Mouse (Mus musculus) olfactory bulb, adult 2 months (tissue): ENCODE results near the gene Olfr470. TPM values are rescaled to one million over a fixed set of nuclear protein-coding genes. Genes with fewer than 3 reads are reported as not detected.
"Not testable (repeated sequence)": the region's sequence is repeated elsewhere in the genome, so short reads cannot be mapped to it uniquely, and the experiment has no call there.

Source experiments
- H3K27ac ChIP-seq: fragments of 200-500 bp; 2 replicates; pipeline ENCODE4 v1.5.1; 2012; ENCODE audit warnings: low read depth, low read length; ENCODE audit not compliant: insufficient read depth
- H3K4me1 ChIP-seq: fragments of 200-500 bp; 2 replicates; pipeline ENCODE4 v1.6.1; 2012; ENCODE audit warnings: low read length; ENCODE audit not compliant: control insufficient read depth, insufficient read depth
- H3K4me3 ChIP-seq: fragments of 200-500 bp; 2 replicates; pipeline ENCODE4 v1.5.1; 2012; ENCODE audit warnings: mild to moderate bottlenecking, low read depth, low read length, moderate library complexity; ENCODE audit not compliant: insufficient read depth
- CTCF ChIP-seq: fragments of 200-500 bp; IDR thresholded peaks from 2 replicates; pipeline ENCODE4 v1.5.1; 2012; ENCODE audit warnings: low read depth, mild to moderate bottlenecking, low read length, moderate library complexity; ENCODE audit not compliant: insufficient read depth
- POLR2A ChIP-seq: fragments of 200-500 bp; IDR thresholded peaks from 2 replicates; pipeline ENCODE4 v1.6.1; 2012; ENCODE audit warnings: mild to moderate bottlenecking, low read depth, low read length, moderate library complexity; ENCODE audit not compliant: insufficient read depth
- WGBS: fragments of 180-500 bp; shearing (Covaris S2); methylation state at CpG from one replicate; pipeline ENCODE4 v1.1.7; 2018; 5-methylcytosine and 5-hydroxymethylcytosine counted together
- polyA plus RNA-seq: library from polyadenylated mRNA; stranded (reverse); fragments of >200 nt; gene quantifications from 2 replicates; pipeline ENCODE4 v1.2.4, GENCODE M21; 2012; ENCODE audit warnings: low replicate concordance; ENCODE audit not compliant: missing spikeins, insufficient read depth, insufficient read length

Gene Olfr470
- polyA plus RNA-seq, result not detected in 2 replicates

DNA sequence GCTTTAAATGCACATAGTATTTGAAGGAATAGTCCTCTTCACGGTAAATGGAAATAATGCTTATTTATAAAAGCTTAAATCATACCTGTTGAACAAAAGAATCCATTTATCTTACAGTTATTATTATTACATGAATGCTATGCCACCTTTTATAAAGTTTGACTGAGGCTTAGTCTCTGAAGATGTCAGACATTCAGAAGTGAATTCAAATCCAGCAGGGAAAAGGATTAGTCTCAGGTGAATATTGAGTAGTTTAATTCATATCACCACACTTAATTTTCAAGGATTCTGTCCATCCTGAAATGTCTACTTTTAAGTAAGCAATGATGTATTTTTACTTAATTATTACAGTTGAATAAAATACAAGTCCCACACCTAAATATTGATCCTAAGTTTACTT, at the start of gene Olfr470:
Olfr470 (minus strand) TSS at position 101 of the 400 bp plus-strand sequence.
- H3K4me1 ChIP-seq, H3K4me3 ChIP-seq, H3K27ac ChIP-seq: not testable (repeated sequence)
- 86% methylated on average over 1 of the region's 1 CpGs for WGBS

DNA sequence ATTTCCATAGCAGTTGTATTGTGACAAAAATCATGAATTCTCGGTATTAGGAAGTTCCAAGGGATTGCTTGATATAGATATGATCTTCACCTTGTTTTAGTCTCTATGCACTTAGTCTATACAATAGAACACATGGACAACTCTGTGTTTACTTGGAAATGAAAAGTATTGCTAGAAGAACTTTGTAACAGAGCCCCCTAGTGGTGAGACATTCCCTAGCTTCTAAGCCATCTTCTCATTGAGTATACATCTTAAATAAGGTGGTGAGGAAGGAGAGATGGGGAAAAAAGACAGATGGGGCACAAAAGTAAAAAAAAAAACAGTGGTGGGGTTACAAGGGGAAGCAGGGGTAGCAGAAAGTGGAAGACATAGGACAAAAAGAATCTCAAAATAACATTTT, 5.6 kb downstream of the Olfr470 start:
- H3K4me1 ChIP-seq, result no peaks in the 10 kb centered on the region
- H3K27ac ChIP-seq, result no peak overlapping the region
- TF ChIP-seq POLR2A, result no peak
- no peak for TF ChIP-seq CTCF
- WGBS, result 86% methylated on average over 1 of the region's 1 CpGs
- no peak overlapping the region for H3K4me3 ChIP-seq

GRCm38 (mm10) chr7:107825441-107825840, 21.8 kb downstream of the Olfr470 start, which contains the start of gene Olfr469:
TSS of gene Olfr469 (minus strand) at chr7:107825541.
- not testable (repeated sequence) for H3K4me1 ChIP-seq, H3K4me3 ChIP-seq, H3K27ac ChIP-seq

- not testable (repeated sequence) for H3K4me1 ChIP-seq, H3K4me3 ChIP-seq, H3K27ac ChIP-seq
- 62% methylated on average over 2 of the region's 2 CpGs for WGBS
These were observed 23.4 kb downstream of the Olfr470 start for GRCm38 (mm10) chr7:107823867-107824266.

DNA sequence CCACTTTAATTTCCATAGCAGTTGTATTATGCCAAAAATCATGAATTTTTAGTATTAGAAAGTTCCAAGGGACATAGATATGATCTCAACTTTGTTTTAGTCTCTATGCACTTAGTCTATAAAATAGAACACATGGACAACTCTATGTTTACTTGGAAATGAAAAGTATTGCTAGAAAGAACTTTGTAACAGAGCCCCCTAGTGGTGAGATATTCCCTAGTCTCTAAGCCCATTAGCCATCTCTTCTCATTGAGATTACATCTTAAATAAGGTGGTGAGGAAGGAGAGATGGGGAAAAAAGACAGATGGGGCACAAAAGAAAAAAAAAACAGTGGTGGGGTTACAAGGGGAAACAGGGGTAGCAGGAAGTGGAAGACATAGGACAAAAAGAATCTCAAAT, 27.8 kb downstream of the Olfr470 start:
- no peak for TF ChIP-seq POLR2A
- H3K4me3 ChIP-seq, result no peak overlapping the region

DNA sequence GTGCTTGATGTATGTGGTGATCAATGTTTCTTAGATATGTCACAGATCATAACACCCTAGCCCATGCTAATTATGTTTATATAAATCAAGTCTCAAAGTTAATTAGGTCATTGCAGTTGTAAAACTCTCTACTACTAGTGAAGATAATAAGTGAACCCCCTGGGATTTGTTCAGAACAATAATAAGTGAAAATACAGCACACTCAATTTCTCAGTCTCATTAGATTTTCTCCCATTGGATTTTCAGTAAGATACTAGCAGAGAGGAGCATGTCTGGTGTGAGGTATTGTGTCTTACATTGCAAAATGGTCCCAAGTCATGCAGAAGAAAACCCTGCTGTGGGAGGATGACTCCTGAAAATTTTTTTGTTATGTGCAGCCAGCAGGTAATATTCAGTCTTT, 35.3 kb downstream of the Olfr470 start, which contains the start of gene Olfr467:
Olfr467 (plus strand) TSS at position 301 of the 400 bp plus-strand sequence.
- H3K4me3 ChIP-seq, result no peak within 1 kb of the TSS
- H3K4me1 ChIP-seq, result no peaks in the 10 kb centered on the region
- TF ChIP-seq POLR2A (no peak), CTCF (no peak)
- no peak within 1 kb of the TSS for H3K27ac ChIP-seq

More for the DNA sequence above, 27.8 kb downstream of the Olfr470 start:
- no peaks in the 10 kb centered on the region for H3K4me1 ChIP-seq
- H3K27ac ChIP-seq, result no peak overlapping the region

GRCm38 (mm10) chr7:107802138-107802537, 45.2 kb downstream of the Olfr470 start:
- WGBS, result 76% methylated on average over 3 of the region's 3 CpGs
- TF ChIP-seq POLR2A (no peak), CTCF (no peak)
- Histone ChIP-seq H3K27ac (no peak overlapping the region), H3K4me1 (no peaks in the 10 kb centered on the region), H3K4me3 (no peak overlapping the region)

DNA sequence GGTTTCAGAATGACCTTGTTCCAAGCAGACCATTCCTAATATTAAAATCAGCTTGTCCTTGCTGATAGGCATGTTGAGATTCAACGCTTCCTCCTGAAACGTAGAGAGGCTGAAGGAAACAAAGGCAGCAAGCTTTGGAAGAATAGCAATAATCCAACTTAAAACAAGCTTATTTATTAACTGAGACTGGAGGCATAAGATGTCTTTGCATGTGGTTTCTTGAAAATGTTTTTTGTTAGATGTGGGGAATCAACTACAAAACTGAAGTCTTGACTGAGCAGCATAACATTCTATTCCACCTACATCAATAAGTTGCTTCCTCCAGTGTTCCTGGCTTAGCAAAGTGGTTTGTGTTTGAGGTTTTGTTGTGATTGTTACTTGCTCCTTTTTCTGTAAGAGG, 46.2 kb downstream of the Olfr470 start, which contains the start of gene Ovch2:
Ovch2 (minus strand) TSS at position 101 of the 400 bp plus-strand sequence.
- no peak for TF ChIP-seq POLR2A
- no peak for TF ChIP-seq CTCF
- H3K4me3 ChIP-seq, result no peak within 1 kb of the TSS
- WGBS, result 78% methylated on average over 2 of the region's 2 CpGs
- no peak within 1 kb of the TSS for H3K27ac ChIP-seq
- no peaks in the 10 kb centered on the region for H3K4me1 ChIP-seq

DNA sequence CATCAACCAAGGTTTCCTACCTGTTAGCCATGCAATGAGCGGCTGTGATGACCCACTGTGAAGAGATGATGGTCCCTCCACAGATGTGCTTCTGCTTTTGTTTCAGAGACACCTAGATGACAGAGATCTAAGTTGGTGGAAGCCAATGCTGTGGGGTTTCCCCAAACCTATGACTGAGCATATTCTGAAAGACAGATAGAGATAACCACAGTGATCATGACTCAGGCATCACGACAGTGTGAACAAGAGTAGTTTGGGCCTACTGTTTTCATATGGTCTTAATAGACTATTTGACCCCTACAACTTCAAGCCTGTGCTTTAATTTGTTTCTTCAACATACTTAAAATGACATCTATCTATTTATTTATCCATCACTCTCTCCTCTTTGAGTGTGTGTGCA, 50.8 kb downstream of the Olfr470 start:
- no peaks in the 10 kb centered on the region for H3K4me1 ChIP-seq
- H3K27ac ChIP-seq, result no peak overlapping the region
- WGBS, result 95% methylated on average over 2 of the region's 2 CpGs
- TF ChIP-seq POLR2A (no peak), CTCF (no peak)
- H3K4me3 ChIP-seq, result no peak overlapping the region

Other genes with a start within 250 kb of the Olfr470 start
- gene 5330417H12Rik, start 222.3 kb downstream of the Olfr470 start, polyA plus RNA-seq, result not detected in 2 replicates
- gene Cyb5r2, start 89.5 kb downstream of the Olfr470 start, polyA plus RNA-seq, result not detected in 2 replicates
- not detected in 2 replicates for gene Ovch2, start 46.3 kb downstream of the Olfr470 start, polyA plus RNA-seq
- not detected in 2 replicates for gene Olfr467, start 35.2 kb downstream of the Olfr470 start, polyA plus RNA-seq
- gene Olfr469, start 21.9 kb downstream of the Olfr470 start, polyA plus RNA-seq, result not detected in 2 replicates
- not detected in 2 replicates for gene Olfr472, start 50.4 kb upstream of the Olfr470 start, polyA plus RNA-seq
- gene Olfr473, start 83.0 kb upstream of the Olfr470 start, polyA plus RNA-seq, result not detected in 2 replicates
- gene Olfr474, start 107.2 kb upstream of the Olfr470 start, polyA plus RNA-seq, result not detected in 2 replicates
- gene Olfr476, start 117.3 kb upstream of the Olfr470 start, polyA plus RNA-seq, result not detected in 2 replicates
- gene Olfr477, start 139.2 kb upstream of the Olfr470 start, polyA plus RNA-seq, result not detected in 2 replicates
- gene Olfr478, start 186.5 kb upstream of the Olfr470 start, polyA plus RNA-seq, result not detected in 2 replicates
- not detected in 2 replicates for gene Olfr479, start 203.2 kb upstream of the Olfr470 start, polyA plus RNA-seq
- gene Olfr480, start 219.9 kb upstream of the Olfr470 start, polyA plus RNA-seq, result not detected in 2 replicates
- gene Olfr481, start 232.4 kb upstream of the Olfr470 start, polyA plus RNA-seq, result not detected in 2 replicates